Mouse (Mus musculus): ENCODE results near the gene Rfc2.
A peak's percentile ranks its signal among the peaks of the same experiment; 100 is the strongest.

Rfc2 gene

GRCm38 (mm10) chr5:134581146-134581545 lies at the start of gene Rfc2:
Rfc2 (plus strand) TSS chr5:134581366.
- no peak for DNase-seq (ENCODE audit: low read depth, low spot score)

DNA sequence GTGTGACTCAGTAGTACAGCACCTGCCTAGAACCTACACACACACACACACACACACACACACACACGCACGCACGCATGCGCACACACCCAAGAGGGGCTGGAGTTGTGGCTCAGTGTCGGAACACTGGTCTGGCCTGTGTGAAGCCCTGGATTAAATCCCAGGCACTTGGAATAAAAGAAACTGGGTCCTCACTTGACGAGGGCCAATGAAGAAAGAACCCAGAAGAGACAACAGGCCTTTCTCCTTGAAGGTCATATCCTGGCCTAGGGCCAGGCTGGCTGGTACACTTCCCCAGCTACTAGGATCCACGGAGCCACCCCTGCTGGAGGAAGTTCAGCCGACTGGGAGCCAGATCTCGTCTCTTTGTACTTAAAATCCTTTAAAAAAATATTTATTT lies 49.6 kb upstream of the Rfc2 start:
- no peak for DNase-seq (ENCODE audit: low read depth, low spot score)

- no peak for DNase-seq (ENCODE audit: low read depth, low spot score)
Observed at GRCm38 (mm10) chr5:134532417-134532816, 48.7 kb upstream of the Rfc2 start.

GRCm38 (mm10) chr5:134536036-134536435 lies 45.1 kb upstream of the Rfc2 start:
- no peak for DNase-seq (ENCODE audit: low read depth, low spot score)

GRCm38 (mm10) chr5:134539891-134540290 lies 41.3 kb upstream of the Rfc2 start:
- DNase-seq (ENCODE audit: low read depth, low spot score), result peak; percentile 82

GRCm38 (mm10) chr5:134540881-134541280 lies 40.3 kb upstream of the Rfc2 start:
- no peak for DNase-seq (ENCODE audit: low read depth, low spot score)

- DNase-seq (ENCODE audit: low read depth, low spot score), result no peak
Observed at GRCm38 (mm10) chr5:134541640-134542039, 39.5 kb upstream of the Rfc2 start.

DNA sequence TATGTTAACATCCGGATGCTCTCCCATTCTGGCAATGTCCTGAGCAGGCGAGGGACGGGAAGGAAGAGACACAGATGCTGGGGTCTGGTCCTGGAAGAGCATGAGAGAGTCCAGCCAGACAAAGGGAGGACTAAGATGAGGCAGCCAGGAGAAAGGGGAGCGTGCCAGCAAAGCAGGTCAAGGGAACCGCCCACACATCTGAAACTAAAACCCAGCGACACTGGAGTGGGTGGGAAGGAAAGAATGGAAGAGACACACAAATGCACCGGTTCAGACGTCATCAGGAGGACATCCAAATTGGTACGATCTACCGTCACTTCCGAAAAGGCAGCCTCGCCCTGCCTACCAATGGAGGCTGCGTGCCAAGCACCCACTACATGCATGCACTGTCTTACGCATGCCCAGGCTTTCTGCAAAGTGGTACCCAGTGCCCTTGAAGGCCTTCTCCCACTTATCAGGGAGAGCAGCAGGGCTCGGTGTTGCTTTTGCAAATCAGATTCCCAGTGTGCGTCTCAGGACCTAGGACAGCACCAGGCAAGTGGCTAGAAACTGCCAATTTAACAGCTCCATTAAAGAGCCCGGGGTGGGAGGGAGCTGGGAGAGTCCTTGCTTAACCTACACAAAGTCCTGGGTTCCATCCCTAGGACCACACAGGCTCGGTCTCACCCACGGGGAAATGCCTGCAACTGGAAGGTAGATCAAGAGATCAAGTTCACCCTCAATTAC lies 36.5 kb upstream of the Rfc2 start:
- no peak for DNase-seq (ENCODE audit: low read depth, low spot score)

DNA sequence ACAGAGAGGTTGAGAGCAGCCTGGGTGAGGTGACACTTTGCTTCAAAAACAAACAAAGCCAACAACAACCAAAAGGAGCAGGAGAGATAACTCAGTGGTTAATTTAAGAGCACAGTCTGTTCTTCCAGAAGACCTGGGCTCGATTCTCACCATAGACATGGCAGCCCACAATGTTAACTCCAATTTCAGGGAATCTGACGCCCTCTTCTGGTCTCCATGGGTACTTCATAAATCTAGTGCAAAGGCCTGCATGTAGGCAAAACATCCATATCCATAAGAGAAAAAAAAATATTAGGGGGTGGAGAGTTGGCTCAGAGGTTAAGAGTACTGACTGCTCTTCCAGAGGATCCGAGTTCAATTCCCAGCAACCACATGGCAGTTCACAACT lies 35.9 kb upstream of the Rfc2 start:
- DNase-seq (ENCODE audit: low read depth, low spot score), result no peak

DNA sequence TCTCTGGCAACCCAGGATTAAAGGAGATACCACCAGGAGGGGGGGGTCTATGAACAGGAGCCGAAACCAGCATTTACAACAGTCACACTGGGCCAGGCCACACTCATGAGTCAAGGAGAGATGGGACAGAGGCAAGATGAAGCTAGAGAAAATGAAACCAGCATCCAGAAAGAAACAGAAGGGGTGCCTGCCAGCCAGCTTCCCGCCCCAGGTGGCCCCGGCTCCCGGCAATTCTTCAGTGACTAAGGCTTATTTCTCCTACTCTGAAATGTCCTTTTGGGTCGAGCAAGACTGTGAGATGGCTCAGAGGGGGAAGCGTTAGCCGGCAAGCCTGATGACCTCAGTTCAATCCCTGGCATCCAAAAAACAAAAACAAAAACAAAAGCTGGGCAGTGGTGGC lies 34.4 kb upstream of the Rfc2 start:
- no peak for DNase-seq (ENCODE audit: low read depth, low spot score)

DNA sequence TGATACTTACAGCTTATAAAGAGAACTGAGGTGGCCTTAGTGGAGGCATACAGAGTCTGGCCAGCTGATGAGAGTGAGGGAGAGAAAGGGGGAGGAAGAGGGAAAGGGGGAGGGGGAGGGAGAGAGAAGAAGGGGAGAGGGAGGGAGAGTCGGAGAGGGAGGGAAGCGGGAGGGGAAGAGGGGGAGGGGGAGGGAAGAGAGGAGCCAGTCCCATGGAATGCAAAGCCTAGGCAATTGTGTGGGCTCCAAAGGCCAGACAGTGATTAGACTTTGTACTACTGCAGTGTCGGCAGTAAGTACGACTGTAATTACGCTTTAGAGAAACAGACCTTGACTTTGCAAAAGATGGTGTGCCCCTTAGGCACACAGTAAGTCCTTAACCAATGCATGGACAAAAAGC lies 32.9 kb upstream of the Rfc2 start:
- DNase-seq (ENCODE audit: low read depth, low spot score), result no peak

- DNase-seq (ENCODE audit: low read depth, low spot score), result no peak
Observed at GRCm38 (mm10) chr5:134549640-134550168, 31.5 kb upstream of the Rfc2 start.

GRCm38 (mm10) chr5:134550836-134551232 lies 30.3 kb upstream of the Rfc2 start:
- no peak for DNase-seq (ENCODE audit: low read depth, low spot score)

DNA sequence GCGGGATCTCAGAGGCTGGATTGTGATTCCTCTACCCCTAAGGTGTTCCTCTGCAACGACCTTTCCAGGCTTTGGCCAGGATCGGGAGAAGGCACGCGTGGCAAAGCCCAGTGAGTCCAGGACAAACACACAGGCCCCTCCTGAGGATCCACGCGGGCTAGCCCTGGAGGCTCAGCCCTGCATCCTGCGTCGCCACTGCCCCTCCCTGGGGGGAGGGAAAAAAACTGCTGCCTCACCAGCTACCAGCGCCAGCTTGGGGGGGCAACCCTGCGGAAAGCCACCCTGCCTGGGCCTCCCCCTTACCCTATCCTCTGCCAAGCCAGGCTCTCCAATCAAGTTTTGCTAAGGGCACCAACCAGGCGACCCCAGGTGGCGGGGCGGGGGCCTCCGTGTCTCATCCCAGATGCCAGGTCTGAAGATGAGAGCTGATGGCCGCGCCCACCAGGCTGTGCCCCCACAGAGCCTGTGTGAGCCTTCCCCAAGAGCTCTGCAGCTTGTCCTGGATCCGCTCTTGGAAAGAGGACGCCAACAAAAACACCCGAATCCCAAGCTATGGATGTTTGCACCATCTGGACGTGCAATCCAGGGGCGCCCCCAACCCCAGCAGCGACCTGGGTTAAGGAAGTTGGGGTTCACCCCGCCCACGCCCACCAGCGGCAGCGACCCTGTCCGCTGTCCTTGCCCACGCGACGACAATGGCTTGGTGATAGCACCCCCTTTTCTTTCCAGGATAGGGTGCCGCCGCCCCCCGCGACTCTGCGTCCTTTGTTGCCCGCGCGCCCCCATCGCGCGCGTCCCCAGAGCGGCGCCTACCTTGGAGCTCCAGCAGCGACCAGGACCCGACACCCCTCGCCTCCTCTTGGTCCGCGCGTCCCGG lies 29.7 kb upstream of the Rfc2 start:
- no peak for DNase-seq (ENCODE audit: low read depth, low spot score)

DNA sequence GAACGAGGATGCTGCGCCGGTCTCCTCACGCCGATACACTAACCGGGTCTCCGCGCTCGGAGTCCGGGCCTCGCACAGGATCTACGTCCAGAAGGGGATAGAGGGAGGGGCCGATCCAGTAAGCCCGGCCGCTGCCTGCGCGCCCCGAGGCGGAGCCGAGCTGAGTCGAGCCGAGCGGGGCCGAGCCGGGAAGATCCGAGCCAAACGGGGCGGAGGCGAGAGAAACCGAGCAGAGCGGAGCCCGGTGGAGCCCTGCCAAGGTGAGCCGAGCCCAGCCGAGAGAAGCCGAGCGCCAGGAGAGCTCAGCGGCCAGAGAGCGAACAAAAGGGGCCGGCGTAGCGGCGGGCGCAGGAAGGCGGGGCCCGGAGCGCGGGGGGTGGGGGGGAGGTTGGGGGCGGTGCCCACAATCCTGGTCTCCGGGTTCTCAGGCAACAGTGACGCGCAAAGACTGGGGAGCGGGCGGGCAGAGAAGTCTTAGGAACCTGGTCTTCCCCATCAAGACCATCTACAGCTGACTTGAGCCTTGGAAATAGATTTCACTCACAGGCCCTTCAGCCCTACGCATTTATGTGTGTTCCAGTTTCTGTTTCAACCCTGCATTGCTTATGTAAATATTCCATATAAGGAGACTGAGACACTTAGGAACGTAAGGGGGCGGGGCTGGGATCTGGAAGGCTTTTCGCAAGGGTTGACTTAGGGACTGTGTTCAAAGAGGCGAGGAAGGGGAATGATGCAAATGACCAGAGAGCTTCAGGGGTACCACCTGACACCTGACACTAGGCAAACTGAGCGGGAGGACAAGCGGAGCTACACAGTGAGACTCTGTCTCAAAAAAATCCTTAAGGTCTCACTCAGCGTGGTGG lies 28.8 kb upstream of the Rfc2 start, which contains the start of gene Clip2:
TSS of gene Clip2 (minus strand) at position 325 of the 863 bp plus-strand sequence.
- DNase-seq (ENCODE audit: low read depth, low spot score), result peak; percentile 89

GRCm38 (mm10) chr5:134553951-134554546 lies 27.1 kb upstream of the Rfc2 start:
- no peak for DNase-seq (ENCODE audit: low read depth, low spot score)

GRCm38 (mm10) chr5:134555463-134556164 lies 25.6 kb upstream of the Rfc2 start:
- peak; percentile 74 for DNase-seq (ENCODE audit: low read depth, low spot score)

GRCm38 (mm10) chr5:134560071-134560449 lies 21.1 kb upstream of the Rfc2 start, which contains the start of gene Syna:
Syna (minus strand) TSS chr5:134560171.
- no peak for DNase-seq (ENCODE audit: low read depth, low spot score)

- DNase-seq (ENCODE audit: low read depth, low spot score), result no peak
Observed at GRCm38 (mm10) chr5:134560450-134561171, 20.6 kb upstream of the Rfc2 start.

GRCm38 (mm10) chr5:134564272-134564671 lies 16.9 kb upstream of the Rfc2 start:
- no peak for DNase-seq (ENCODE audit: low read depth, low spot score)

All from forelimb bud, embryonic 11.5 days (tissue).